Mouse (Mus musculus): ENCODE data around the gene Leprot. TPM values are rescaled to one million over a fixed set of nuclear protein-coding genes. Genes with fewer than 3 reads are reported as not detected.

The Leprot gene
- polyA plus RNA-seq, 1 experiment from 2014 or later, result 70.8 TPM

GRCm38 (mm10) chr4:101674790-101675189 is 27.3 kb downstream of the Leprot start:
- no peak overlapping the region for H3K9ac ChIP-seq (ENCODE audit: low read depth, low read length)
- H3K4me2 ChIP-seq, result no peak overlapping the region
- WGBS, result 68% methylated on average over 5 of the region's 5 CpGs
- no peak for DNase-seq (ENCODE audit: low spot score)
- H3K9me3 ChIP-seq (ENCODE audit: control insufficient read depth, low read length), result no peaks in the 10 kb centered on the region
- H3K27me3 ChIP-seq (replicated peaks; ENCODE audit: control insufficient read depth, insufficient read depth, low read length), result no peaks in the 10 kb centered on the region
- ATAC-seq (replicated peaks; ENCODE audit: low FRiP score), result no peak
- no peak overlapping the region for H3K27ac ChIP-seq (ENCODE audit: low read depth, low read length)
- no peaks in the 10 kb centered on the region for H3K4me1 ChIP-seq (replicated peaks; ENCODE audit: control insufficient read depth, insufficient read depth, low read length)
- H3K36me3 ChIP-seq (ENCODE audit: control insufficient read depth, insufficient read depth, low read length), result no peaks in the 10 kb centered on the region
- H3K4me3 ChIP-seq (ENCODE audit: low read depth, low read length), result no peak overlapping the region

GRCm38 (mm10) chr4:101675726-101676125 is 28.2 kb downstream of the Leprot start:
- DNase-seq (ENCODE audit: low spot score) (no peak), ATAC-seq (replicated peaks; ENCODE audit: low FRiP score) (no peak)
- H3K4me2 ChIP-seq, result no peak overlapping the region
- 73% methylated on average over 4 of the region's 4 CpGs for WGBS
- H3K36me3 ChIP-seq (ENCODE audit: control insufficient read depth, insufficient read depth, low read length), result no peaks in the 10 kb centered on the region
- no peak overlapping the region for H3K9ac ChIP-seq (ENCODE audit: low read depth, low read length)
- no peaks in the 10 kb centered on the region for H3K9me3 ChIP-seq (ENCODE audit: control insufficient read depth, low read length)
- no peaks in the 10 kb centered on the region for H3K4me1 ChIP-seq (replicated peaks; ENCODE audit: control insufficient read depth, insufficient read depth, low read length)
- no peaks in the 10 kb centered on the region for H3K27me3 ChIP-seq (replicated peaks; ENCODE audit: control insufficient read depth, insufficient read depth, low read length)
- no peak overlapping the region for H3K4me3 ChIP-seq (ENCODE audit: low read depth, low read length)
- no peak overlapping the region for H3K27ac ChIP-seq (ENCODE audit: low read depth, low read length)

- Histone ChIP-seq H3K9me3 (ENCODE audit: control insufficient read depth, low read length) (no peaks in the 10 kb centered on the region), H3K4me1 (replicated peaks; ENCODE audit: control insufficient read depth, insufficient read depth, low read length) (no peaks in the 10 kb centered on the region), H3K27ac (ENCODE audit: low read depth, low read length) (no peak overlapping the region), H3K27me3 (replicated peaks; ENCODE audit: control insufficient read depth, insufficient read depth, low read length) (no peaks in the 10 kb centered on the region), H3K36me3 (ENCODE audit: control insufficient read depth, insufficient read depth, low read length) (no peaks in the 10 kb centered on the region), H3K9ac (ENCODE audit: low read depth, low read length) (no peak overlapping the region), H3K4me2 (no peak overlapping the region), H3K4me3 (ENCODE audit: low read depth, low read length) (no peak overlapping the region)
- 79% methylated on average over 4 of the region's 4 CpGs for WGBS
- ATAC-seq (replicated peaks; ENCODE audit: low FRiP score), result no peak
- DNase-seq (ENCODE audit: low spot score), result no peak
Measured at GRCm38 (mm10) chr4:101682620-101683019, 35.1 kb downstream of the Leprot start.

- Histone ChIP-seq H3K4me3 (ENCODE audit: low read depth, low read length) (no peak overlapping the region), H3K4me2 (no peak overlapping the region), H3K27me3 (replicated peaks; ENCODE audit: control insufficient read depth, insufficient read depth, low read length) (no peaks in the 10 kb centered on the region), H3K9me3 (ENCODE audit: control insufficient read depth, low read length) (no peaks in the 10 kb centered on the region), H3K27ac (ENCODE audit: low read depth, low read length) (no peak overlapping the region), H3K36me3 (ENCODE audit: control insufficient read depth, insufficient read depth, low read length) (no peaks in the 10 kb centered on the region), H3K4me1 (replicated peaks; ENCODE audit: control insufficient read depth, insufficient read depth, low read length) (no peaks in the 10 kb centered on the region), H3K9ac (ENCODE audit: low read depth, low read length) (no peak overlapping the region)
- WGBS, result 72% methylated on average over 3 of the region's 3 CpGs
- DNase-seq (ENCODE audit: low spot score), result no peak
- no peak for ATAC-seq (replicated peaks; ENCODE audit: low FRiP score)
Measured at GRCm38 (mm10) chr4:101683086-101683485, 35.6 kb downstream of the Leprot start.

- WGBS, result 80% methylated on average over 3 of the region's 3 CpGs
- H3K27me3 ChIP-seq (replicated peaks; ENCODE audit: control insufficient read depth, insufficient read depth, low read length), result no peaks in the 10 kb centered on the region
Measured at GRCm38 (mm10) chr4:101684821-101685220, 37.3 kb downstream of the Leprot start.

GRCm38 (mm10) chr4:101686227-101686810 is 38.8 kb downstream of the Leprot start:
- no peak overlapping the region for H3K4me2 ChIP-seq
- WGBS, result 61% methylated on average over 13 of the region's 13 CpGs
- H3K4me1 ChIP-seq (replicated peaks; ENCODE audit: control insufficient read depth, insufficient read depth, low read length), result no peaks in the 10 kb centered on the region
- no peaks in the 10 kb centered on the region for H3K9me3 ChIP-seq (ENCODE audit: control insufficient read depth, low read length)
- H3K36me3 ChIP-seq (ENCODE audit: control insufficient read depth, insufficient read depth, low read length), result no peaks in the 10 kb centered on the region
- DNase-seq (ENCODE audit: low spot score) (no peak), ATAC-seq (replicated peaks; ENCODE audit: low FRiP score) (no peak)
- no peak overlapping the region for H3K27ac ChIP-seq (ENCODE audit: low read depth, low read length)
- H3K27me3 ChIP-seq (replicated peaks; ENCODE audit: control insufficient read depth, insufficient read depth, low read length), result no peaks in the 10 kb centered on the region
- no peak overlapping the region for H3K4me3 ChIP-seq (ENCODE audit: low read depth, low read length)
- H3K9ac ChIP-seq (ENCODE audit: low read depth, low read length), result no peak overlapping the region

More at GRCm38 (mm10) chr4:101684821-101685220, 37.3 kb downstream of the Leprot start:
- DNase-seq (ENCODE audit: low spot score) (no peak), ATAC-seq (replicated peaks; ENCODE audit: low FRiP score) (no peak)
- no peaks in the 10 kb centered on the region for H3K36me3 ChIP-seq (ENCODE audit: control insufficient read depth, insufficient read depth, low read length)
- no peak overlapping the region for H3K4me2 ChIP-seq
- H3K9me3 ChIP-seq (ENCODE audit: control insufficient read depth, low read length), result no peaks in the 10 kb centered on the region
- no peak overlapping the region for H3K9ac ChIP-seq (ENCODE audit: low read depth, low read length)
- H3K27ac ChIP-seq (ENCODE audit: low read depth, low read length), result no peak overlapping the region
- H3K4me3 ChIP-seq (ENCODE audit: low read depth, low read length), result no peak overlapping the region
- H3K4me1 ChIP-seq (replicated peaks; ENCODE audit: control insufficient read depth, insufficient read depth, low read length), result no peaks in the 10 kb centered on the region

- Histone ChIP-seq H3K4me2 (no peak overlapping the region), H3K4me3 (ENCODE audit: low read depth, low read length) (no peak overlapping the region), H3K9me3 (ENCODE audit: control insufficient read depth, low read length) (no peaks in the 10 kb centered on the region), H3K27ac (ENCODE audit: low read depth, low read length) (no peak overlapping the region), H3K36me3 (ENCODE audit: control insufficient read depth, insufficient read depth, low read length) (no peaks in the 10 kb centered on the region), H3K4me1 (replicated peaks; ENCODE audit: control insufficient read depth, insufficient read depth, low read length) (no peaks in the 10 kb centered on the region), H3K27me3 (replicated peaks; ENCODE audit: control insufficient read depth, insufficient read depth, low read length) (no peaks in the 10 kb centered on the region), H3K9ac (ENCODE audit: low read depth, low read length) (no peak overlapping the region)
- 84% methylated on average over 4 of the region's 4 CpGs for WGBS
- no peak for ATAC-seq (replicated peaks; ENCODE audit: low FRiP score)
- no peak for DNase-seq (ENCODE audit: low spot score)
Measured at GRCm38 (mm10) chr4:101689241-101689640, 41.7 kb downstream of the Leprot start.

- ATAC-seq (replicated peaks; ENCODE audit: low FRiP score) (no peak), DNase-seq (ENCODE audit: low spot score) (no peak)
- H3K9ac ChIP-seq (ENCODE audit: low read depth, low read length), result no peak overlapping the region
- 81% methylated on average over 5 of the region's 5 CpGs for WGBS
- no peaks in the 10 kb centered on the region for H3K27me3 ChIP-seq (replicated peaks; ENCODE audit: control insufficient read depth, insufficient read depth, low read length)
- no peaks in the 10 kb centered on the region for H3K36me3 ChIP-seq (ENCODE audit: control insufficient read depth, insufficient read depth, low read length)
- H3K27ac ChIP-seq (ENCODE audit: low read depth, low read length), result no peak overlapping the region
- no peaks in the 10 kb centered on the region for H3K9me3 ChIP-seq (ENCODE audit: control insufficient read depth, low read length)
- no peak overlapping the region for H3K4me2 ChIP-seq
- H3K4me3 ChIP-seq (ENCODE audit: low read depth, low read length), result no peak overlapping the region
- no peaks in the 10 kb centered on the region for H3K4me1 ChIP-seq (replicated peaks; ENCODE audit: control insufficient read depth, insufficient read depth, low read length)
Measured at GRCm38 (mm10) chr4:101689645-101690044, 42.1 kb downstream of the Leprot start.

- Histone ChIP-seq H3K9me3 (ENCODE audit: control insufficient read depth, low read length) (no peaks in the 10 kb centered on the region), H3K27me3 (replicated peaks; ENCODE audit: control insufficient read depth, insufficient read depth, low read length) (no peaks in the 10 kb centered on the region), H3K4me1 (replicated peaks; ENCODE audit: control insufficient read depth, insufficient read depth, low read length) (no peaks in the 10 kb centered on the region), H3K36me3 (ENCODE audit: control insufficient read depth, insufficient read depth, low read length) (no peaks in the 10 kb centered on the region), H3K27ac (ENCODE audit: low read depth, low read length) (no peak overlapping the region), H3K4me2 (no peak overlapping the region), H3K4me3 (ENCODE audit: low read depth, low read length) (no peak overlapping the region), H3K9ac (ENCODE audit: low read depth, low read length) (no peak overlapping the region)
- WGBS, result 70% methylated on average over 4 of the region's 4 CpGs
- DNase-seq (ENCODE audit: low spot score), result no peak
- ATAC-seq (replicated peaks; ENCODE audit: low FRiP score), result no peak
Measured at GRCm38 (mm10) chr4:101692892-101693291, 45.4 kb downstream of the Leprot start.

Data from liver, embryonic 11.5 days (tissue).